Mouse (Mus musculus) heart, embryonic 10.5 days (tissue): ENCODE results near the gene Ankzf1. TPM values are rescaled to one million over a fixed set of nuclear protein-coding genes. Genes with fewer than 3 reads are reported as not detected.

Experiments used
- DNase-seq: peaks from one replicate; pipeline ENCODE4 v3.0.0-alpha.2; 2017; ENCODE audit warnings: low spot score
- H3K27ac ChIP-seq: fragments of 300-500 bp; sonication (generic); 2 replicates; pipeline ENCODE4 v1.5.1; 2016; ENCODE audit warnings: mild to moderate bottlenecking
- H3K27me3 ChIP-seq: fragments of 300-500 bp; sonication (generic); 2 replicates; pipeline ENCODE4 v1.6.1; 2016; ENCODE audit warnings: mild to moderate bottlenecking; ENCODE audit not compliant: poor library complexity, insufficient read depth, severe bottlenecking
- H3K36me3 ChIP-seq: fragments of 300-500 bp; sonication (generic); 2 replicates; pipeline ENCODE4 v1.6.1; 2016; ENCODE audit warnings: mild to moderate bottlenecking, moderate library complexity
- H3K4me1 ChIP-seq: fragments of 300-500 bp; sonication (generic); 2 replicates; pipeline ENCODE4 v1.6.1; 2016; ENCODE audit warnings: mild to moderate bottlenecking
- H3K4me3 ChIP-seq: fragments of 300-500 bp; sonication (generic); 2 replicates; pipeline ENCODE4 v1.5.1; 2016; ENCODE audit warnings: mild to moderate bottlenecking, moderate library complexity
- H3K9me3 ChIP-seq: fragments of 300-500 bp; sonication (generic); 2 replicates; pipeline ENCODE4 v1.6.1; 2016; ENCODE audit warnings: mild to moderate bottlenecking, moderate library complexity
- WGBS: fragments of 180-500 bp; shearing (Covaris S2); methylation state at CpG from one replicate; pipeline ENCODE4 v1.1.7; 2016; 5-methylcytosine and 5-hydroxymethylcytosine counted together
- polyA plus RNA-seq: library from polyadenylated mRNA; unstranded; fragments of >200 nt; fragmentation: Nextera tagmentation; extraction: Ambion mirVana; gene quantifications from 2 replicates; pipeline ENCODE4 v1.2.1, GENCODE M21; 2016

The Ankzf1 gene
- polyA plus RNA-seq = 24.7 and 28.5 TPM in 2 replicates

DNA sequence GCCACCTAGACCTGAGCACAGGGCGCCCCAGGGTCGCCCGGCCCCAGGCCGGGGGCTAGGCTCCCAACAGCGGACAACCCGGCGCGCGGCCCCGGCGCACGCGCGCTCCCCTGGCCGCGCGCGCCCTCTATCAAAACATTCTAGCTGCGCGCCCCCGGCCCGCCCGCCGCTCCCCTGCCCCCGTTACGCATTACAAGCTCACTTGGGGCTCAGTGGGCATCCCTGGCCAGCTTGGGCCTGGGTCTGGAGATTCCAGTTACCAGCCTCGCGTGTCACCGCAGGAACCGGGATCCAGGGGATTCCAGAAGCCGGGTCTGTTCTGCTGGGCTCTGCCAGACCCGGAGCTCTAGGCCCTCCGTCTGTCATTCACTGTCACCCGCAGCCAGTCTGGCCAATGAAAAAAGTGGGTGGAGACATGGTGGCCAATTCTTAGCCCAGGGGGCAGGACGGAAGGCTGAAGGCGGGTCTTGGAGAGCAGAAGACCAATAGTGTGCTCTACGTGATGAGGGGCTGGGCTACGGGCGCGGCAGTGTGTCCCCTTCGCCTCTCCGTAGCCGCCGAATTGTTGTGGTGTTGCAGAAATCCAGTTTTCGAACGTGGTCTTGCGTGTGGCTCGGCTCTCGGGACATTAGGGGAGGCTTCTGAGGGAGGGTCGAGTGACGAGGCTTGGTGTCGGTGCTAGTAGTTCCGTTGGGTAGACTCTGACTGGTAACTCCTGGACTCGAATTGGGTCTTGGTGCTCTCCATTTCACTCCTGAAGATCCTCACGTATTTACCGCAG lies at the start of gene Ankzf1, which contains the start of gene Atg9a:
Gene Ankzf1 (plus strand): TSS at position 530 of the 781 bp plus-strand sequence.
Gene Atg9a (minus strand): TSS at position 575 of the 781 bp plus-strand sequence.
- Histone ChIP-seq H3K27me3 (no peaks in the 10 kb centered on the region), H3K4me3 (peak within 1 kb of the TSS; percentile 82), H3K4me1 (peaks cover 22% of the 10 kb centered on the region), H3K36me3 (peaks cover 49% of the 10 kb centered on the region), H3K9me3 (no peaks in the 10 kb centered on the region), H3K27ac (peak within 1 kb of the TSS; percentile 93)
- WGBS = 0% methylated on average over 56 of the region's 56 CpGs
- peak; percentile 99 for DNase-seq

DNA sequence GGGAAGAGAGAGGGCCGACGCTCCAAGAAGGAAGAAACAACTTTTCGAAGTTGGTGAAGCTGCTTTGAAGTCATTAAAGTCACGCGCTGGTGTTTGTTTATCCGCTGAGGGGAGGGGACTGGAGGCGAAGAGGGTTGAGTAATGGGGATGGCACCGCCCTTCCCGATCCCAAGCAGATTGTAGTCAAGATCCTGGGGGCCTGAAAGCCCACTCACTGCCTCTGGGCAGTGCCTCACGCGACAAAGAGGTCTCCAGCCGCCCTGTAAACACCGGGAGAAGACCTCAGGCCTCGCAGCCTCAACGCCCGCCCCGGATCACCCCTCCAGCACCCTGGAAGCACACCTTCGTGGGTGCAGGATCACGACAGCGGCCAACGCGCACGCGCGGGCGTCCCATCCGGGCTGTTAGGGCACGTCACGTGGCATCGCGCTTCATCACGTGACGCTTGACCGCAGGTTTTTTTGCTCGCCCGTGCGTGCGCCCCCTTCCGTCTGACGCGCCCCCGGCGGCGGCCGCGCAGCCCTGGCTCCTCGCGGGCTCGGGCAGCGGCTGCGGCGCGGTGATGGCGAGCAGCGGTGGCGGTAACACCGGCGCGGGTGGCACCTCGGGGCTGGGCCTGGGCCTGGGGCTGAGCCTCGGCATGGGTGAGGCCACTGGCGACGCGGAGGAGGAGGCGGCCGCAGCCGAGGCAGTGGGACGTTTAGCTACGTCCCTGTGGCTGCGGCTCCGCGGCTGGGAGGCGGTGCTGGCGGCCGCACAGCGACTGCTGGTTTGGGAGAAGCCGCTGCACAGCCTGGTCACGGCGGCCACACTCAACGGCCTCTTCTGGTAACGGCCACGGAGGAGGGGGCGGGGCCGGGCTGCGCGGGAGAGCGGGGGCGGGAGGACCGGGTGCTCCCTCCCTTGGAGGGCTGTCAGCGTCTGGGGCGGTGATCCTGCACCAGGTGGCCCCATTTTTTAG lies 49.4 kb upstream of the Ankzf1 start, which contains the start of the genes Cnppd1 and Retreg2:
Gene Cnppd1 (minus strand): TSS at position 411 of the 961 bp plus-strand sequence.
Gene Retreg2 (plus strand): TSS at position 478 of the 961 bp plus-strand sequence.
- peak; percentile 97 for DNase-seq
- Histone ChIP-seq H3K4me3 (peak within 1 kb of the TSS; percentile 93), H3K36me3 (peaks cover 58% of the 10 kb centered on the region), H3K27me3 (no peaks in the 10 kb centered on the region), H3K9me3 (no peaks in the 10 kb centered on the region), H3K27ac (peak within 1 kb of the TSS; percentile 97), H3K4me1 (peaks cover 24% of the 10 kb centered on the region)
- under 1% methylated on average over 91 of the region's 91 CpGs for WGBS

DNA sequence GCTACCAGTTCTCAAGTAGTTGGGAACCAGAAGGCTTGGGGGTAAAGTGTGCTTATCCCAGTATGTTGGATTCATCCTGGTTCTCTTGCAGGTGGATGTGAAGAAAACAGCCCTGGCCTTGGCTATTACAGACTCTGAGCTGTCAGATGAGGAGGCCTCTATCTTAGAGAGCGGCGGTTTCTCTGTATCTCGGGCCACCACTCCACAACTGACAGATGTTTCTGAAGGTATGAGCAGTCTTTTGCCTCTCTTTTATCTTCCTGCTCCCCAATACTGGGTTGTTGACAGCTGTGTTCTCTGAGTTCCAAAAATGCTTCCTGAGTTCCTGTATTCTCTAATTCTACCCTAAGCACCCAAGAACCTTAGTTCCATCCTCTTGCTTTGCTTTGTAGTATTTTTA lies 46.4 kb upstream of the Ankzf1 start:
- H3K4me1 ChIP-seq = peaks cover 21% of the 10 kb centered on the region
- H3K36me3 ChIP-seq = peaks cover 50% of the 10 kb centered on the region
- no peak for DNase-seq
- no peak overlapping the region for H3K4me3 ChIP-seq
- no peaks in the 10 kb centered on the region for H3K27me3 ChIP-seq
- no peaks in the 10 kb centered on the region for H3K9me3 ChIP-seq
- H3K27ac ChIP-seq = no peak overlapping the region
- 84% methylated on average over 3 of the region's 3 CpGs for WGBS

DNA sequence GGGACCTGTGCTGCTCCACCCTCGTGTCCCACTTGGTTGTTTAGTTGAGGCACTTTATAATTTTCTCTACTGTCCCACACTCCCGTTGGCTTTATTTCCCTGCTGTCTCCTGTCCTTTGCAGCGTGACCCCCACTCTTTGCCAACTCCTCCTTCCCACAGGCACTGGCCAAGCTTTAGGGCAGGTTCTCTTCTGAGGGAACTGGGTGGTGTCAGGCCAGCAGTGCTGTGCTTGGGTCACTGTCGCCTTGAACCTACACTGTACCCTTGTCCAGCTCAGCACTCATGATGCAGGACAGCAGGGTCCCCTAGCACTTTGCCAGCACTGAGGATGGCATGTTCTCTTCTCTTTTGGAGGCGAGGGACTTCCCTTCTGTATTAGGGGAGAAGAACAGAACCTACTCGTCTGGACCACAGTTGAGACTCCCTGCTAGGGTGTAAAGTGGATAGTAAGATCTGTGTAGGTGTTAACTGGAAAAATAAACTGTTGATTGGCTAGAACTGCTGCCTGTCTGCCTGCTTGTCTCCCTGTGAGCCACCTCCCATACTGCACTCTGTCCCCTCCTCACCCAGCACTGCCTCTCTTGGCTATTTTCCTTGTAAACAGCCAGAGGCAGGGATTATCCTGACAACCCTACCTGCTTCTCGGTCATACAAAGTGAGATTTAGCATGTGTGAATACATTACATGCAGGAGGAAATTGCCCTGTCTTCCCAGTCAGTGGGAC lies 44.4 kb upstream of the Ankzf1 start:
- Histone ChIP-seq H3K4me1 (0 out of 2 replicates have a peak, but pooled peaks cover 8% of the 10 kb centered on the region), H3K9me3 (no peaks in the 10 kb centered on the region), H3K27me3 (no peaks in the 10 kb centered on the region), H3K36me3 (peaks cover 50% of the 10 kb centered on the region), H3K27ac (no peak overlapping the region), H3K4me3 (no peak overlapping the region)
- DNase-seq = no peak
- WGBS = 59% methylated on average over 7 of the region's 7 CpGs

DNA sequence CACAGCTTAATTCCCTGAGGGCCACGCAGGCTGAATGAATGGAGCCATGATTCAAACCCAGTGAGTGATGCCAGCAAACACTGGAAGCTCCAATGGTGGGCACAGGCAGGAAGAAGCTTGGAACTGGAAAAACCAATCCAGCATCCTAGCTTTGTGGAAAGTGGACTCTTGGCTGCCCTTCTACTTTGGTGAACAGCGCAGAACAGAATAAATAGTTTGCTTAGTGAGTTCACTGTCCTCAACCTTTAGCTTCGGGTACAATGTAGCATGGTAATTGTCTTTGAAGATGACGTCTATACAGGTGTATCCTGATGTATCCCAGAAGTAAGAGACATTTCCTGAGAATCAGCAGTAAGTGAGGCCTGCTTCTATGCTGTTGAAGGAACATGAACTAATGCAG lies 43.2 kb upstream of the Ankzf1 start:
- no peaks in the 10 kb centered on the region for H3K27me3 ChIP-seq
- 86% methylated on average over 4 of the region's 4 CpGs for WGBS
- no peaks in the 10 kb centered on the region for H3K9me3 ChIP-seq
- no peak overlapping the region for H3K4me3 ChIP-seq
- DNase-seq = no peak
- H3K27ac ChIP-seq = no peak overlapping the region
- H3K36me3 ChIP-seq = peaks cover 50% of the 10 kb centered on the region
- 0 out of 2 replicates have a peak, but pooled peaks cover 6% of the 10 kb centered on the region for H3K4me1 ChIP-seq

DNA sequence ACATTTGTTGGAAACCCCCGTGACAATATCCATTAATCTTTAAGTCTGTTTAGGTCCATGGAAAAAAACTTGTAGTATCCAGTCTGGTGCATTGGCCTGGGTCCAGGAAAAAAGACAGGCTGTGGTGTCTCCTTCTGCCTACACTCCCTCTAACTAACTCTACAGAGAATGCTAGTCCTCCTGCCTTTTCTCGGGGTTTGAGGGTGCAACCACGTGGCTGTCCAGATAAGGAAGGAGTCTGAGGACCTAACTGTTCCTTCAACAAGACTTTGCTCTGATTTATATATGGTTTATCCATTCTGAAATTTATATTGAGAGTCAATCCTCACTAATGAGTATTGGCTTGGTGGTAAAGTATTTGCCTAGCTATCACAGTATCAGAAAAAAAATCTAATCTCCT lies 36.1 kb upstream of the Ankzf1 start:
- no peak for DNase-seq
- Histone ChIP-seq H3K9me3 (no peaks in the 10 kb centered on the region), H3K4me3 (no peak overlapping the region), H3K27me3 (no peaks in the 10 kb centered on the region), H3K27ac (no peak overlapping the region), H3K4me1 (no peaks in the 10 kb centered on the region), H3K36me3 (no peaks in the 10 kb centered on the region)
- 56% methylated on average over 3 of the region's 3 CpGs for WGBS

DNA sequence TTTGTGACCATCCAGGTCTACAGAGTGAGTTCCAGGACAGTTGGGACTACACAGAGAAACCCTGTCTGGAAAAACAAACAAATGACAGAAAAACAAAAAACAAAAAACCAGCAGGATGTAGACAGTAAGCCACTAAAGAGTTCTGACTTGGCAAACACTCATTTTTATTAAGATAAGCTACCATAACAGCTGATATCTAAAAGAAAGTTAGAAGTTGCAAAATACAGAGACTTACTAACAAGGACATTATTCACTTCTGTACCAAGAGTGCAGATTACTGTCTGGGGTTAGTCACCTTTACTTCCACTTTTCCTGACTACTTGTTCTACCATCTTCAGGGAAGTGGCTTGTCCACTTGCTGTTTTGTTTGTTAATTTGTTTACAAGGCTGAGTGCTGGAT lies 33.0 kb upstream of the Ankzf1 start:
- no peaks in the 10 kb centered on the region for H3K4me1 ChIP-seq
- H3K4me3 ChIP-seq = no peak overlapping the region
- no peaks in the 10 kb centered on the region for H3K9me3 ChIP-seq
- no peak overlapping the region for H3K27ac ChIP-seq
- DNase-seq = no peak
- no peaks in the 10 kb centered on the region for H3K36me3 ChIP-seq
- no peaks in the 10 kb centered on the region for H3K27me3 ChIP-seq

DNA sequence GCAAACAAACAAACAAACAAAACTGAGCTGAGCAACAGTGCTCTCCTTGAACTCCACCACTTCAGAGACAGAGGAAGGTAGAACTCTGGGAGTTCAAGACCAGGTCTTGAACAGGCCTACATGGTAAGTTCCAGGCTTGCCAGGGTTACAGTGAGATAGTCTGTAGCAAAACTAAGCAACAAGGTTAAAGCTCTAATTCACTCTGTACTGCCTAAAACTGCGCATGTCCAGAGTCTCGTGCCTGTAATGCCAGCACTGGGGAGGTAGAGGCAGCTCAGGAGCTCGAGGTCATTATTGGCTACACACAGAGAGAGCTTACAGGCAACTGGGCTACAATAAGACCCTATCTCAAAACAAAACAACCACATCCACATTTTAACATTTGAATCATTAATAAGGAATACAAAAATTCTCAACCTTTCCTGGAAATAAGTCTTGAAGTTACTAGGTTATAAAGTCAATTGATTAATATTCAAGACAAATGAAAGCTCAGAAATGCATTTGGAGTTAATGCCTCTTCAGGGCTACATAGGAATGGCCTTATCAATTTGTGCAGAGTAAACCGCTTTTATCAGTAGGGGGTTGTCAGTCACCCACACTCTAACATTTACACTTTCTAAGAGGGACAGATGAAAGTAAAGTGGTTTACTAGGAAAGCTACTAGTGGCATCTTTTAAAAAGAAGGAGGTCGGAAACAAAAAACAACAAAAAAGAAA lies 32.3 kb upstream of the Ankzf1 start:
- 47% methylated on average over 5 of the region's 5 CpGs for WGBS
- H3K27ac ChIP-seq = no peak overlapping the region

DNA sequence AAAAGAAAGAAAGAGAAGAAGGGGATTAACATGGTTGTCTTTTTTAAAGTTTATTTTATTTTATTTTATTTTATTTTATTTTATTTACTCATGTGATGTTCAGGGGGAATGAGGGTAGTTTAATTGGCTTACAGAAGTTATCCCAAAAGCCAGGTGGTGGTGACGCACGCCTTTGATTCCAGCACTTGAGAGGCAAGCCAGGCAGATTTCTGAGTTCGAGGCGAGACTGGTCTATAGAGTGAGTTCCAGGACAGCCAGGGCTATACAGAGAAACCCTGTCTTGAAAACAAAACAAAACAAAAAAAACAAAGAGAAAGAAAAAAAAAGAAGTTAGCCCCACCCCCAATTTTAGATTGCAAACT lies 31.7 kb upstream of the Ankzf1 start:
- Histone ChIP-seq H3K36me3 (no peaks in the 10 kb centered on the region), H3K27ac (no peak overlapping the region), H3K4me1 (no peaks in the 10 kb centered on the region), H3K27me3 (no peaks in the 10 kb centered on the region), H3K4me3 (no peak overlapping the region), H3K9me3 (no peaks in the 10 kb centered on the region)
- 57% methylated on average over 4 of the region's 4 CpGs for WGBS
- DNase-seq = no peak

More for the DNA sequence above, 32.3 kb upstream of the Ankzf1 start:
- H3K4me3 ChIP-seq = no peak overlapping the region
- no peak for DNase-seq
- H3K27me3 ChIP-seq = no peaks in the 10 kb centered on the region
- no peaks in the 10 kb centered on the region for H3K36me3 ChIP-seq
- no peaks in the 10 kb centered on the region for H3K4me1 ChIP-seq
- H3K9me3 ChIP-seq = no peaks in the 10 kb centered on the region

DNA sequence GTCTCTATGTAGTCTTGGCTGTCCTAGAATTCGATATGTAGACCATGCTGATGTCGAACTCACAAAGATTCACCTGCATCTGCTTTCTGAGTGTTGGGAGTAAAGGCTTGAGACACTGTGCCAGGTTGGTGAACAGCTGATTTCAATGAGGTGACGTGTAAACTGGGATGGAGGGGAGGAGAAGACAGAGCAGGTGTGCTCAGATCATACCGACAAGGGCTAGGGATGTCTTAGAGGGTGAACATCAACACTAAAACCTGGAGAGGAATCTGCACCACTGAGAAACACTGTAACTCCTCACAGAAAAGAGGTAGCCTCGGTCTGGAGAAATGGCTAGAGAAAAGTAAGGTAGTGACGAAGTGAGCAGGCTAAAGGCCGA lies 23.9 kb upstream of the Ankzf1 start:
- H3K9me3 ChIP-seq = no peaks in the 10 kb centered on the region
- H3K36me3 ChIP-seq = peaks cover 33% of the 10 kb centered on the region
- H3K27me3 ChIP-seq = no peaks in the 10 kb centered on the region
- 8% methylated on average over 7 of the region's 7 CpGs for WGBS
- peak overlapping the region; percentile 94 for H3K27ac ChIP-seq
- peak overlapping the region; percentile 89 for H3K4me3 ChIP-seq
- DNase-seq = no peak
- H3K4me1 ChIP-seq = peaks cover 16% of the 10 kb centered on the region

DNA sequence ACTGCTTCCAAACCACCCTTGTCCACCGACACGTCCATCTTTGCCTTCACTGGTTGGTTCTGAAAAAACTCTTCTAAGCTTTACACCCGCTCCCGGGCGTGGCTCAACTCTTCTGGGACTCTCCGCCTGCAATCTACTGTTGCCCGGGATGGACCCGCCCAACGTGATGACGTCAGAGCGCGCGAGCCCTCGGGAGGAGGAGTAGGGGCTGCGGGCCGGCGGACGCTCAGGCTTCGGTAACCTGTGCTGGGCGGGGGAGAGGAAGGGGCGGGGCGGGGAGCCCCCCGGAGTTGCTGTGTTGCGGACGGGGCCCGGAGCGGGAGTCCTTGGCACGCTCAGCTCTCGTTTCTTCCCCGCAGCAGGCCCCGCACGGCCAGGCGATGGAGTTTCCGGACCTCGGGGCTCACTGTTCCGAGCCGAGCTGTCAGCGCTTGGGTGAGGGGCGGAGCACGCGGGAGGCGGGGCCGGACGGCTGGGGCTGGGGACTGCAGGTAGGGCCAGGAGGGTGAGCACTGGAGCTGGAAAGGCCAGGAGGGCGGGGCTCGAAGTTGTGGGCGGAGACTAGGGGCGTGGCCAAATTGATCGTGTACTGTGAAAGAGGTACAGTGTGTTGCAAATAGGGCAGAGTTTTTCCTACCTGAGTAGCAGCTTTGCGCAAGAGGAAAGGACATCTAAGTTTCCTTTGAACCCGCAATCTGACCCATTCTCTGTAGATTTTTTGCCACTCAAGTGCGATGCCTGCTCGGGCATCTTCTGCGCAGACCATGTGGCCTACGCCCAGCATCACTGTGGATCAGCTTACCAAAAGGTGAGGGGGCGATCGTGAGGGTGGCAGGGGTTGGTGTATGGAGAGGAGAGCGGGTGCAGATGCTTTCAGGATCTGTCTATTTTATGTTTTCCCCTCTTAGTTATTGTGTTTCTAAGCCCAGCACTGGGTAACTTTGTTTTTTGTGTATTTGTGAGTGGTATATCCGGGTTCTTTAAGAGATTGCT lies 23.2 kb upstream of the Ankzf1 start, which contains the start of gene Zfand2b:
Gene Zfand2b (plus strand): TSS at position 175 of the 993 bp plus-strand sequence.
- WGBS = 1% methylated on average over 56 of the region's 59 CpGs
- peak within 1 kb of the TSS; percentile 89 for H3K4me3 ChIP-seq

More for the DNA sequence above, 23.2 kb upstream of the Ankzf1 start, which contains the start of gene Zfand2b:
- peaks cover 16% of the 10 kb centered on the region for H3K4me1 ChIP-seq
- no peaks in the 10 kb centered on the region for H3K9me3 ChIP-seq
- peak; percentile 99 for DNase-seq
- H3K27ac ChIP-seq = peak within 1 kb of the TSS; percentile 94
- no peaks in the 10 kb centered on the region for H3K27me3 ChIP-seq
- H3K36me3 ChIP-seq = peaks cover 40% of the 10 kb centered on the region
